Mouse (Mus musculus) midbrain, embryonic 16.5 days (tissue): ENCODE results near the gene Trp63. TPM values are rescaled to one million over a fixed set of nuclear protein-coding genes. Genes with fewer than 3 reads are reported as not detected.

Experiments
- ATAC-seq: fragments of 200-750 bp; cut with Nextera tagmentation; 2 replicates; pipeline ENCODE4 v1.8.0; 2017; ENCODE audit warnings: moderate TSS enrichment
- H3K27ac ChIP-seq: fragments of 300-500 bp; sonication (generic); 2 replicates; pipeline ENCODE4 v1.5.1; 2014; ENCODE audit warnings: mild to moderate bottlenecking, low read length, mixed read lengths
- H3K27me3 ChIP-seq: fragments of 300-500 bp; sonication (generic); 2 replicates; pipeline ENCODE4 v1.6.1; 2014; ENCODE audit warnings: low read depth, low read length, mixed read lengths; ENCODE audit not compliant: control insufficient read depth, insufficient read depth
- H3K36me3 ChIP-seq: fragments of 300-500 bp; sonication (generic); 2 replicates; pipeline ENCODE4 v1.6.1; 2014; ENCODE audit warnings: mild to moderate bottlenecking, low read length, moderate library complexity, mixed read lengths; ENCODE audit not compliant: control insufficient read depth, insufficient read depth
- H3K4me1 ChIP-seq: fragments of 300-500 bp; sonication (generic); 2 replicates; pipeline ENCODE4 v1.6.1; 2014; ENCODE audit warnings: mild to moderate bottlenecking, low read length, mixed read lengths; ENCODE audit not compliant: control insufficient read depth, insufficient read depth
- H3K4me2 ChIP-seq: fragments of 300-500 bp; sonication (generic); 2 replicates; pipeline ENCODE4 v1.6.1; 2014; ENCODE audit warnings: mild to moderate bottlenecking, low read length, mixed read lengths
- H3K4me3 ChIP-seq: fragments of 300-500 bp; sonication (generic); 2 replicates; pipeline ENCODE4 v1.5.1; 2014; ENCODE audit warnings: low read depth, mild to moderate bottlenecking, low read length, moderate library complexity, mixed read lengths
- H3K9ac ChIP-seq: fragments of 300-500 bp; sonication (generic); 2 replicates; pipeline ENCODE4 v1.6.1; 2014; ENCODE audit warnings: low read depth, low read length, mixed read lengths
- H3K9me3 ChIP-seq: fragments of 300-500 bp; sonication (generic); replicated peaks from 2 replicates; pipeline ENCODE4 v1.6.1; 2014; ENCODE audit warnings: mild to moderate bottlenecking, low read length, mixed read lengths; ENCODE audit not compliant: control insufficient read depth, poor library complexity, severe bottlenecking
- WGBS: fragments of 180-500 bp; shearing (Covaris S2); extraction: QIAGEN DNeasy Blood & Tissue Kit; methylation state at CpG from one replicate; pipeline ENCODE4 v1.1.7; 2014; 5-methylcytosine and 5-hydroxymethylcytosine counted together
- polyA plus RNA-seq: library from polyadenylated mRNA; unstranded; fragments of >200 nt; fragmentation: Nextera tagmentation; extraction: Ambion mirVana; gene quantifications from 2 replicates; pipeline ENCODE4 v1.2.1, GENCODE M21; 2015

Trp63 gene
- polyA plus RNA-seq, 1 experiment from 2014 or later, result 0.35 TPM

DNA sequence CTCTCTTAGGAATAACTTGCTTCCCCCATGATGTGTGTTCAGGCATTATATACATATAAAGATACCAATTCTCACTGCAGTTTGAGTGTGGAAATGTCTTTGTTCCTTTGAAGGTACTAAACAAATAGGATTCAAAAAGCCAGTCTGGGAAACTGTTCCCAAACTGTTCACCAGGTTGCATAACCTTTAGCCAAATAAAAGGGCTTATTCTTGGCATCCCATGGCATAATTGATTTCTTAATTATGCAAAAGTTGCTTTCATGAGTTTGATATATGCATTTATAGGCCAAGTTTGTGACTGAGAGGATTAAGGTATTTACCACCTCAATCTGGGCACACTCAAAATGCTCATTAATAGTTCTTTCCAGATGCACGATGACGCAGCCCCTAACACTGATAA, 192.1 kb downstream of the Trp63 start:
- H3K9ac ChIP-seq, result no peak overlapping the region
- H3K9me3 ChIP-seq, result no peaks in the 10 kb centered on the region
- no peaks in the 10 kb centered on the region for H3K36me3 ChIP-seq
- 86% methylated on average over 2 of the region's 2 CpGs for WGBS
- no peak for ATAC-seq
- H3K4me1 ChIP-seq, result no peaks in the 10 kb centered on the region
- no peak overlapping the region for H3K4me3 ChIP-seq
- no peaks in the 10 kb centered on the region for H3K27me3 ChIP-seq
- no peak overlapping the region for H3K4me2 ChIP-seq
- H3K27ac ChIP-seq, result no peak overlapping the region

- Histone ChIP-seq H3K9me3 (no peaks in the 10 kb centered on the region), H3K27me3 (no peaks in the 10 kb centered on the region), H3K4me2 (no peak overlapping the region), H3K4me3 (no peak overlapping the region), H3K9ac (no peak overlapping the region), H3K27ac (no peak overlapping the region), H3K4me1 (no peaks in the 10 kb centered on the region), H3K36me3 (no peaks in the 10 kb centered on the region)
- 88% methylated on average over 7 of the region's 7 CpGs for WGBS
- ATAC-seq, result no peak
Measured at GRCm38 (mm10) chr16:25877416-25877965, 193.9 kb downstream of the Trp63 start.

DNA sequence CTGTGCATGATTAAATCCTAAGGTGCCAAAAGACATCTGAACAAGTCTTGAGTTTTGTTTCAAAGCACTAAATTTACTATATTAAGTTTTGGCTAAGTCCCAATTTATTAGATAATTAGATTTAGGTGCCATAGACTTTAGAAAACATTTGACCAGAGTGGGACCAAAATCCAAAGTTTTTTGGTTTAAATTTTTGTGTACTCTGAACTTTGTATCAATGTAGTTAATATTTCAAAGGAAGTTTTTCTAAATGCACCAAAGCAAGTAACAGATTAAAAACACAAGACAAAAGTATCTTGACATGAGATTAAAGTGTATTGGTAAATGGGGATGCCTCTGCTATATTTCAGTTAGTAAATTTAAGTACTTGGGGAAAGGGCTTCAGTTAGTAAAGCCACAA, 194.6 kb downstream of the Trp63 start:
- ATAC-seq, result no peak
- Histone ChIP-seq H3K4me3 (no peak overlapping the region), H3K4me2 (no peak overlapping the region), H3K4me1 (no peaks in the 10 kb centered on the region), H3K9ac (no peak overlapping the region), H3K36me3 (no peaks in the 10 kb centered on the region), H3K27me3 (no peaks in the 10 kb centered on the region), H3K9me3 (no peaks in the 10 kb centered on the region), H3K27ac (no peak overlapping the region)

- Histone ChIP-seq H3K4me1 (no peaks in the 10 kb centered on the region), H3K4me3 (no peak overlapping the region), H3K4me2 (no peak overlapping the region), H3K9ac (no peak overlapping the region), H3K27ac (no peak overlapping the region), H3K9me3 (no peaks in the 10 kb centered on the region), H3K27me3 (no peaks in the 10 kb centered on the region), H3K36me3 (no peaks in the 10 kb centered on the region)
- ATAC-seq, result no peak
- WGBS, result 91% methylated on average over 4 of the region's 4 CpGs
Measured at GRCm38 (mm10) chr16:25899071-25899470, 215.5 kb downstream of the Trp63 start.

GRCm38 (mm10) chr16:25899657-25900056, 216.1 kb downstream of the Trp63 start:
- no peaks in the 10 kb centered on the region for H3K9me3 ChIP-seq
- no peaks in the 10 kb centered on the region for H3K27me3 ChIP-seq
- no peaks in the 10 kb centered on the region for H3K36me3 ChIP-seq
- no peak overlapping the region for H3K4me3 ChIP-seq
- no peak for ATAC-seq
- H3K4me1 ChIP-seq, result no peaks in the 10 kb centered on the region
- no peak overlapping the region for H3K27ac ChIP-seq
- H3K4me2 ChIP-seq, result no peak overlapping the region
- 84% methylated on average over 2 of the region's 2 CpGs for WGBS
- H3K9ac ChIP-seq, result no peak overlapping the region

DNA sequence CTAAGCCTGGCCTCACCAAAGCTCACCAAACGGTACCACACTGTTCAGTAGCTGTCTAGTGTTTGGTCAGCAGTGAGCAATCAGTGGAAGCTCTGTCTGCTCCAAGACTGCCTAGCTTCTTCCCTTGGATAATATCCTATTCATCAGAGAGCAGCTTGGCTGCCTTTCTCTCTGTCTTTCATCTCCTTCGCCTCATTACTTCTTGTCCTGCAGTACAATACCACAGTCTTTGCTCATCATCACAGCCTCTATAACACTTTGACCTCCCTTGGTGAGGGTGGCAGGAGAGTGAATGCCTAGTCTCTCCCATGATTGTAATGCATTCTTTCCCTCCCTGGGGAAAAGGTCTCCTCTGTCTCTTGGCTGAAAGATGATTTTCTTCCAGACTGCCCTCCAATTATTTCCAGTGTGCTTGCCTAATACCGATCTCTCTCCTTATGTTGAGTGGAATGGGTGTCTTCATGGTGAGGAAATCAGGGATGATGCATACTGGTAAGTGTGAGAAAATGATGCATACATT, 216.9 kb downstream of the Trp63 start:
- H3K27me3 ChIP-seq, result no peaks in the 10 kb centered on the region
- ATAC-seq, result no peak
- 38% methylated on average over 3 of the region's 3 CpGs for WGBS
- H3K4me2 ChIP-seq, result no peak overlapping the region
- no peak overlapping the region for H3K4me3 ChIP-seq
- no peak overlapping the region for H3K27ac ChIP-seq
- no peaks in the 10 kb centered on the region for H3K4me1 ChIP-seq
- H3K9ac ChIP-seq, result no peak overlapping the region
- no peaks in the 10 kb centered on the region for H3K9me3 ChIP-seq
- H3K36me3 ChIP-seq, result no peaks in the 10 kb centered on the region

DNA sequence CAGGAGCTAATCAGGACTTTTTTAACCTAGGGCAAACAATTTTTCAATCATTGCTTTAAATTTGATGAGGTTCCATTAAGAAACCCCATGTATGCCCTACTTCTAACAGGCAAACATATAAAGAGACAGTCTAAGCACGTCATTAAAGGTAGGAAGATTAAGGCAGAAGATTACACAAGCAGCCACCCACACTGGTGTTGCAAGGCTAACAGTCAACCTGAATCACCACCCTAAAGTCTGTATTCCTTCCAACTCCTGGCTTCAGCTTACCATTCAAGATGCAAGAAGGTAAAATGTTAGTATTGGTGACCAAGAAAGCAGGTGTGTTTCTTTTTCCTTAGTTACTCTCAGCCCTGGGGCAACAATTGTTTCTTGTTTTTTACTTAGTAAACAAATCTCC, 228.6 kb downstream of the Trp63 start:
- Histone ChIP-seq H3K27ac (no peak overlapping the region), H3K27me3 (no peaks in the 10 kb centered on the region), H3K9ac (no peak overlapping the region), H3K36me3 (no peaks in the 10 kb centered on the region), H3K9me3 (no peaks in the 10 kb centered on the region), H3K4me3 (no peak overlapping the region), H3K4me2 (no peak overlapping the region), H3K4me1 (no peaks in the 10 kb centered on the region)
- no peak for ATAC-seq
- WGBS, result 61% methylated on average over 1 of the region's 1 CpGs

- no peak overlapping the region for H3K4me2 ChIP-seq
- H3K9me3 ChIP-seq, result no peaks in the 10 kb centered on the region
- no peak for ATAC-seq
- no peaks in the 10 kb centered on the region for H3K36me3 ChIP-seq
- H3K4me3 ChIP-seq, result no peak overlapping the region
- no peak overlapping the region for H3K9ac ChIP-seq
- H3K27ac ChIP-seq, result no peak overlapping the region
- H3K27me3 ChIP-seq, result no peaks in the 10 kb centered on the region
- H3K4me1 ChIP-seq, result no peaks in the 10 kb centered on the region
- WGBS, result 85% methylated on average over 2 of the region's 2 CpGs
Measured at GRCm38 (mm10) chr16:25934181-25934580, 250.6 kb downstream of the Trp63 start.
